Mouse (Mus musculus) myocyte (in vitro differentiated cells): ENCODE measurements around the gene Adipor2. TPM values are rescaled to one million over a fixed set of nuclear protein-coding genes. Genes with fewer than 3 reads are reported as not detected.

Source experiments
- H3K27me3 ChIP-seq: one replicate; pipeline ENCODE4 v1.6.1; 2011; ENCODE audit not compliant: control insufficient read depth, insufficient read depth, insufficient read length
- H3K36me3 ChIP-seq: one replicate; pipeline ENCODE4 v1.6.1; 2011; ENCODE audit not compliant: control insufficient read depth, insufficient read depth
- H3K4me2 ChIP-seq: one replicate; pipeline ENCODE4 v1.6.1; 2011; ENCODE audit warnings: low read depth, control low read depth
- H3K4me3 ChIP-seq: one replicate; pipeline ENCODE4 v1.5.1; 2011; ENCODE audit warnings: mild to moderate bottlenecking, control low read depth, moderate library complexity
- H3K79me2 ChIP-seq: one replicate; pipeline ENCODE4 v1.6.1; 2011; ENCODE audit not compliant: control insufficient read depth, insufficient read depth
- H3ac ChIP-seq: one replicate; pipeline ENCODE4 v1.6.1; 2011; ENCODE audit not compliant: control insufficient read depth, insufficient read length
- CEBPB ChIP-seq: IDR thresholded peaks from 2 replicates; pipeline ENCODE4 v1.6.1; 2011; ENCODE audit warnings: mild to moderate bottlenecking, moderate library complexity; ENCODE audit not compliant: poor library complexity, insufficient read depth, severe bottlenecking
- E2F4 ChIP-seq: IDR thresholded peaks from one replicate; pipeline ENCODE4 v1.6.1; 2011; ENCODE audit warnings: mild to moderate bottlenecking, control low read depth, moderate library complexity; ENCODE audit not compliant: insufficient read depth
- MAX ChIP-seq: IDR thresholded peaks from one replicate; pipeline ENCODE4 v1.6.1; 2011; ENCODE audit warnings: low read depth, mild to moderate bottlenecking, control low read depth
- MYOD1 ChIP-seq, 3 experiments: IDR thresholded peaks; one replicate each; pipeline ENCODE4 v1.6.1; 2011; ENCODE audit warnings: control low read depth in 2 of 3, low read depth in 2 of 3, mild to moderate bottlenecking in 2 of 3, moderate library complexity in 1 of 3; ENCODE audit not compliant: insufficient read length in 2 of 3, control insufficient read depth in 1 of 3
- MYOG ChIP-seq, 3 experiments: IDR thresholded peaks; one replicate each; pipeline ENCODE4 v1.6.1; 2011; ENCODE audit warnings: control low read depth in 2 of 3, low read depth in 2 of 3, mild to moderate bottlenecking in 2 of 3; ENCODE audit not compliant: insufficient read length in 2 of 3, control insufficient read depth in 1 of 3, insufficient read depth in 1 of 3
- POLR2A ChIP-seq: IDR thresholded peaks from one replicate; pipeline ENCODE4 v1.6.1; 2011; ENCODE audit warnings: low read depth, mild to moderate bottlenecking, control low read depth, moderate library complexity; ENCODE audit not compliant: insufficient read length
- POLR2AphosphoS2 ChIP-seq: IDR thresholded peaks from one replicate; pipeline ENCODE4 v1.6.1; 2011; ENCODE audit warnings: low read depth, control low read depth; ENCODE audit not compliant: insufficient read length
- REST ChIP-seq: IDR thresholded peaks from one replicate; pipeline ENCODE4 v1.6.1; 2011; ENCODE audit warnings: mild to moderate bottlenecking, control low read depth, moderate library complexity; ENCODE audit not compliant: insufficient read depth, insufficient read length
- SRF ChIP-seq: IDR thresholded peaks from one replicate; pipeline ENCODE4 v1.6.1; 2011; ENCODE audit warnings: low read depth; ENCODE audit not compliant: control insufficient read depth, insufficient read length
- TCF12 ChIP-seq: IDR thresholded peaks from one replicate; pipeline ENCODE4 v1.6.1; 2011; ENCODE audit warnings: mild to moderate bottlenecking, control low read depth; ENCODE audit not compliant: poor library complexity, insufficient read depth, severe bottlenecking
- TCF3 ChIP-seq: IDR thresholded peaks from one replicate; pipeline ENCODE4 v1.6.1; 2011; ENCODE audit warnings: low read depth, control low read depth; ENCODE audit not compliant: insufficient read length
- USF1 ChIP-seq: IDR thresholded peaks from one replicate; pipeline ENCODE4 v1.6.1; 2011; ENCODE audit warnings: low read depth, mild to moderate bottlenecking, control low read depth, moderate library complexity
- polyA plus RNA-seq: library from polyadenylated mRNA; unstranded; fragments of >200 nt; fragmentation: generic; extraction: Trizol; gene quantifications from one replicate; pipeline ENCODE4 v1.2.1, GENCODE M21; 2012; ENCODE audit warnings: missing spikeins

Adipor2 gene
- polyA plus RNA-seq, 1 experiment = 47.9 TPM

- Histone ChIP-seq H3K4me3 (no peak overlapping the region), H3K4me2 (no peak overlapping the region)
- no peak for TF ChIP-seq MYOG (IDR thresholded peaks at IDR 0.05; ENCODE audit: control insufficient read depth in 1 of 3, insufficient read depth in 1 of 3, insufficient read length in 2 of 3, low read depth in 2 of 3)
- no peak for TF ChIP-seq TCF3
- no peak for TF ChIP-seq USF1
- no peak for TF ChIP-seq SRF
- no peak for TF ChIP-seq POLR2A
- TF ChIP-seq CEBPB = no peak
- no peak for TF ChIP-seq E2F4
- TF ChIP-seq MYOD1 (IDR thresholded peaks at IDR 0.05; ENCODE audit: control insufficient read depth in 1 of 3, insufficient read length in 2 of 3, low read depth in 2 of 3) = no peak
- no peak for TF ChIP-seq REST
- TF ChIP-seq TCF12 = no peak
Measured at GRCm38 (mm10) chr6:119420357-119420756, 2.9 kb upstream of the Adipor2 start.

GRCm38 (mm10) chr6:119419412-119419811 is 1.9 kb upstream of the Adipor2 start:
- no peak overlapping the region for H3ac ChIP-seq
- H3K4me3 ChIP-seq = no peak overlapping the region
- H3K36me3 ChIP-seq = no peaks in the 10 kb centered on the region
- H3K79me2 ChIP-seq = no peaks in the 10 kb centered on the region
- H3K27me3 ChIP-seq = peaks cover 4% of the 10 kb centered on the region
- TF ChIP-seq REST = no peak
- no peak for TF ChIP-seq MYOD1 (IDR thresholded peaks at IDR 0.05; ENCODE audit: control insufficient read depth in 1 of 3, insufficient read length in 2 of 3, low read depth in 2 of 3)
- no peak for TF ChIP-seq SRF
- no peak for TF ChIP-seq E2F4
- no peak for TF ChIP-seq TCF12
- TF ChIP-seq POLR2AphosphoS2 = no peak
- no peak for TF ChIP-seq POLR2A
- no peak for TF ChIP-seq CEBPB
- no peak for TF ChIP-seq MAX
- no peak for TF ChIP-seq MYOG (IDR thresholded peaks at IDR 0.05; ENCODE audit: control insufficient read depth in 1 of 3, insufficient read depth in 1 of 3, insufficient read length in 2 of 3, low read depth in 2 of 3)
- H3K4me2 ChIP-seq = no peak overlapping the region

More at GRCm38 (mm10) chr6:119420357-119420756, 2.9 kb upstream of the Adipor2 start:
- no peak overlapping the region for H3ac ChIP-seq
- no peaks in the 10 kb centered on the region for H3K36me3 ChIP-seq
- peaks cover 2% of the 10 kb centered on the region for H3K27me3 ChIP-seq
- H3K79me2 ChIP-seq = no peaks in the 10 kb centered on the region

- Histone ChIP-seq H3ac (no peak overlapping the region), H3K79me2 (no peaks in the 10 kb centered on the region), H3K36me3 (no peaks in the 10 kb centered on the region), H3K27me3 (peaks cover 4% of the 10 kb centered on the region), H3K4me3 (no peak overlapping the region), H3K4me2 (no peak overlapping the region)
- TF ChIP-seq MYOD1 (IDR thresholded peaks at IDR 0.05; ENCODE audit: control insufficient read depth in 1 of 3, insufficient read length in 2 of 3, low read depth in 2 of 3) = no peak
- no peak for TF ChIP-seq POLR2A
- TF ChIP-seq E2F4 = no peak
- no peak for TF ChIP-seq TCF3
- no peak for TF ChIP-seq USF1
- no peak for TF ChIP-seq SRF
- no peak for TF ChIP-seq MAX
Measured at GRCm38 (mm10) chr6:119418392-119419251, 1.1 kb upstream of the Adipor2 start.

- Histone ChIP-seq H3K36me3 (no peaks in the 10 kb centered on the region), H3K79me2 (no peaks in the 10 kb centered on the region), H3K4me2 (no peak overlapping the region), H3ac (no peak overlapping the region), H3K4me3 (no peak overlapping the region), H3K27me3 (peaks cover 4% of the 10 kb centered on the region)
- TF ChIP-seq POLR2AphosphoS2 (no peak), MAX (no peak), E2F4 (no peak), USF1 (no peak), POLR2A (no peak), TCF12 (no peak)
Measured at GRCm38 (mm10) chr6:119417821-119418220, 317 bp upstream of the Adipor2 start.

GRCm38 (mm10) chr6:119416643-119417042 is 861 bp downstream of the Adipor2 start:
- Histone ChIP-seq H3K79me2 (no peaks in the 10 kb centered on the region), H3K4me2 (no peak overlapping the region), H3K27me3 (peaks cover 4% of the 10 kb centered on the region), H3K4me3 (no peak overlapping the region), H3K36me3 (no peaks in the 10 kb centered on the region), H3ac (no peak overlapping the region)
- TF ChIP-seq POLR2A = no peak
- TF ChIP-seq REST = no peak
- TF ChIP-seq POLR2AphosphoS2 = no peak
- TF ChIP-seq MAX = no peak
- TF ChIP-seq MYOD1 (IDR thresholded peaks at IDR 0.05; ENCODE audit: control insufficient read depth in 1 of 3, insufficient read length in 2 of 3, low read depth in 2 of 3) = no peak
- TF ChIP-seq TCF3 = no peak
- TF ChIP-seq E2F4 = no peak
- TF ChIP-seq CEBPB = no peak
- no peak for TF ChIP-seq MYOG (IDR thresholded peaks at IDR 0.05; ENCODE audit: control insufficient read depth in 1 of 3, insufficient read depth in 1 of 3, insufficient read length in 2 of 3, low read depth in 2 of 3)
- no peak for TF ChIP-seq TCF12
- TF ChIP-seq USF1 = no peak
